In genomic region chrX:102119042-102119864, GRCm38 (mm10) we compare ENCODE assay signal across 8 mouse cellular contexts. TPM values are rescaled to one million over a fixed set of nuclear protein-coding genes. Genes with fewer than 3 reads are reported as not detected.
DNase-seq lines count a peak whose midpoint lies in the region; ATAC-seq and TF ChIP-seq lines count a peak whose summit lies in the region.

Pin4 (plus strand) TSS chrX:102119447.

- no peaks in the 10 kb centered on the region for H3K4me1 ChIP-seq in ES-Bruce4 (ENCODE audit: control insufficient read depth, insufficient read depth, low read length)
- H3K4me1 ChIP-seq in forebrain, embryonic 13.5 days, result peaks cover 9% of the 10 kb centered on the region; the same call in 1 of the 2 replicates
- no peaks in the 10 kb centered on the region; the same call in 1 of the 2 replicates for H3K4me1 ChIP-seq in liver, postnatal 0 days (ENCODE audit: insufficient read depth)
- H3K4me1 ChIP-seq in neural tube, embryonic 14.5 days (ENCODE audit: control insufficient read depth, insufficient read depth, low read length), result no peaks in the 10 kb centered on the region

- no peak within 1 kb of the TSS; the same call in 1 of the 2 replicates for H3K27ac ChIP-seq in ES-Bruce4 (ENCODE audit: insufficient read depth, low read length)
- peak within 1 kb of the TSS; percentile 72 for H3K27ac ChIP-seq in forebrain, embryonic 13.5 days
- peak within 1 kb of the TSS; percentile 55; the same call in 1 of the 2 replicates for H3K27ac ChIP-seq in liver, postnatal 0 days (ENCODE audit: low read depth)
- peak within 1 kb of the TSS; percentile 62; the same call in 1 of the 2 replicates for H3K27ac ChIP-seq in neural tube, embryonic 14.5 days (ENCODE audit: low read depth, low read length)

- DNase-seq in heart, postnatal 10 days, result peak; percentile 94 to 95
- peak; percentile 73 for DNase-seq in large intestine, adult 2 months (ENCODE audit: low read depth, low spot score)
- DNase-seq in liver, postnatal 0 days, result peak; percentile 90
- peak; percentile 95 for DNase-seq in testis, postnatal 10 days (ENCODE audit: low spot score)

- no peak for TF ChIP-seq POLR2A in ES-Bruce4 (IDR thresholded peaks at IDR 0.05; ENCODE audit: insufficient read depth, low read length)

- peak within 1 kb of the TSS; percentile 82 for H3K9ac ChIP-seq in ES-Bruce4 (ENCODE audit: low read depth, poor library complexity, severe bottlenecking)
- H3K9ac ChIP-seq in forebrain, embryonic 13.5 days, result peak within 1 kb of the TSS; percentile 70
- peak within 1 kb of the TSS; percentile 77 for H3K9ac ChIP-seq in liver, postnatal 0 days (replicated peaks)
- H3K9ac ChIP-seq in neural tube, embryonic 14.5 days (replicated peaks; ENCODE audit: low read depth, low read length), result peak within 1 kb of the TSS; percentile 37

- no peak for TF ChIP-seq CTCF in ES-Bruce4 (IDR thresholded peaks at IDR 0.05; ENCODE audit: low read depth, low read length)
- TF ChIP-seq CTCF in liver, postnatal 0 days (IDR thresholded peaks at IDR 0.05; ENCODE audit: low read depth), result no peak; the same call in 1 of the 2 replicates

- WGBS in forebrain, embryonic 13.5 days, result 20% methylated on average over 30 of the region's 30 CpGs
- 10% methylated on average over 30 of the region's 30 CpGs for WGBS in large intestine, adult 2 months
- 11% methylated on average over 30 of the region's 30 CpGs for WGBS in liver, postnatal 0 days (ENCODE audit: insufficient replicate concordance)
- 16% methylated on average over 30 of the region's 30 CpGs for WGBS in neural tube, embryonic 14.5 days

- no peaks in the 10 kb centered on the region for H3K9me3 ChIP-seq in ES-Bruce4 (replicated peaks; ENCODE audit: control insufficient read depth, insufficient read depth, low read length, poor library complexity, severe bottlenecking)
- no peaks in the 10 kb centered on the region for H3K9me3 ChIP-seq in forebrain, embryonic 13.5 days (replicated peaks)
- H3K9me3 ChIP-seq in liver, postnatal 0 days (ENCODE audit: low read length), result no peaks in the 10 kb centered on the region
- no peaks in the 10 kb centered on the region for H3K9me3 ChIP-seq in neural tube, embryonic 14.5 days (ENCODE audit: control insufficient read depth, low read length)

- intact Hi-C loops in heart, postnatal 10 days (cut with DNase I), result loop anchor here (5.0 kb wide), 1 partner anchor 162 kb away; no protein-coding TSS in a partner anchor

- H3K36me3 ChIP-seq in ES-Bruce4 (ENCODE audit: control insufficient read depth, insufficient read depth, low read length, poor library complexity, severe bottlenecking), result no peaks in the 10 kb centered on the region; the same call in none of the 2 replicates
- H3K36me3 ChIP-seq in forebrain, embryonic 13.5 days (ENCODE audit: poor library complexity, severe bottlenecking), result peaks cover 9% of the 10 kb centered on the region
- H3K36me3 ChIP-seq in liver, postnatal 0 days (replicated peaks; ENCODE audit: insufficient read depth, low read length), result no peaks in the 10 kb centered on the region
- H3K36me3 ChIP-seq in neural tube, embryonic 14.5 days (ENCODE audit: control insufficient read depth, insufficient read depth, low read length), result no peaks in the 10 kb centered on the region

- ATAC-seq in cerebellum, adult (ENCODE audit: insufficient number of reproducible peaks, low FRiP score, low TSS enrichment), result peak; percentile 100
- ATAC-seq in forebrain, embryonic 13.5 days, result peak; percentile 99
- ATAC-seq in liver, postnatal 0 days, result peak; percentile 99
- peak; percentile 99 for ATAC-seq in neural tube, embryonic 14.5 days (ENCODE audit: low read depth)

- peak within 1 kb of the TSS; percentile 99 for H3K4me3 ChIP-seq in ES-Bruce4 (ENCODE audit: low read depth, low read length)
- peak within 1 kb of the TSS; percentile 64 for H3K4me3 ChIP-seq in forebrain, embryonic 13.5 days
- peak within 1 kb of the TSS; percentile 76 for H3K4me3 ChIP-seq in liver, postnatal 0 days (ENCODE audit: low read depth, low read length)
- peak within 1 kb of the TSS; percentile 44 for H3K4me3 ChIP-seq in neural tube, embryonic 14.5 days (ENCODE audit: low read depth, low read length)

- no peak for TF ChIP-seq EP300 in ES-Bruce4 (IDR thresholded peaks at IDR 0.05; ENCODE audit: insufficient read depth, low read depth, low read length)
- TF ChIP-seq EP300 in liver, postnatal 0 days (IDR thresholded peaks at IDR 0.05; ENCODE audit: low read depth), result peak; percentile 80

- no peaks in the 10 kb centered on the region for H3K27me3 ChIP-seq in ES-Bruce4 (ENCODE audit: control insufficient read depth, insufficient read depth, low read length, poor library complexity, severe bottlenecking)
- no peaks in the 10 kb centered on the region for H3K27me3 ChIP-seq in forebrain, embryonic 13.5 days
- H3K27me3 ChIP-seq in liver, postnatal 0 days (ENCODE audit: insufficient read depth, low read length), result no peaks in the 10 kb centered on the region; the same call in 1 of the 2 replicates
- H3K27me3 ChIP-seq in neural tube, embryonic 14.5 days (ENCODE audit: control insufficient read depth, insufficient read depth, low read length), result no peaks in the 10 kb centered on the region

- peak within 1 kb of the TSS; percentile 68 for H3K4me2 ChIP-seq in forebrain, embryonic 13.5 days
- peak within 1 kb of the TSS; percentile 72 for H3K4me2 ChIP-seq in liver, postnatal 0 days (ENCODE audit: low read depth, low read length)
- H3K4me2 ChIP-seq in neural tube, embryonic 14.5 days (ENCODE audit: low read depth, low read length), result peak within 1 kb of the TSS; percentile 55

RNA-seq across cellular contexts. Expression of gene Pin4, which starts in this region (rescaled TPM):
- polyA plus RNA-seq in ES-Bruce4 (2011; ENCODE audit: insufficient read depth, insufficient read length, low read depth, missing spikeins), result 44.6 and 44.9 TPM in 2 replicates
- 70.5 and 86.0 TPM in 2 replicates for polyA plus RNA-seq in forebrain, embryonic 13.5 days (2015; fragmentation: Nextera tagmentation; extraction: Ambion mirVana)
- 10 to 100 TPM; 18.8 to 33.1 TPM for total RNA-seq in heart, postnatal 10 days (2021)
- 2.4 and 5.1 TPM in 2 replicates for polyA plus RNA-seq in large intestine, adult 2 months (2012; rRNA removed)
- polyA plus RNA-seq in liver, postnatal 0 days (2015; fragmentation: Nextera tagmentation; extraction: Ambion mirVana), result 37.4 and 40.5 TPM in 2 replicates
- polyA plus RNA-seq in neural tube, embryonic 14.5 days (2014; fragmentation: Nextera tagmentation; extraction: Ambion mirVana), result 65.6 and 71.6 TPM in 2 replicates

Comparison
In these comparisons a context has a peak if more than half of its experiments do, and no peak if none do; other contexts are left out.
1. H3K4me3 ChIP-seq: peak in every context shown above with its lines; median percentile 99 in ES-Bruce4; 76 in liver, postnatal 0 days; 64 in forebrain, embryonic 13.5 days; 44 in neural tube, embryonic 14.5 days.